18 mouse cellular contexts compared by ENCODE assay signal in the genomic region with DNA sequence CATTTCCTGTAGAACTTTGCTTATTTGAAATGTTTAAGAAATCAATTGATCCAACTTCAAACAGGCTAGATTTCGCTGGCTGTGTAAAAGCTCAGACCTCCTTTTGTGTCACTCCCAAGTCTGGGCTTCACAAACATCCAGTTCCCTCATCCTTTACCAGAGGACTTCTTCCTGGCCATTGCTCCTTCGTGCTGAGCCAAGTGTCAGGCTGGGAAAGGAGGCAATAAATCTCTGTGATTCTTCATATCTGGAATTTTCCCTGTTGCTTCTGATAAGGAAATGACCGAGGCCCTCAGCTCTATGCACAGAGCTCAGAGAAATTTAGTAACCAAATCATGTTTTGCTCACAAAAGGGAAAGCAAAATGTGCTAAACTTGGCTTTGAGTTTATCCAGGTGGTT. TPM values are rescaled to one million over a fixed set of nuclear protein-coding genes. Genes with fewer than 3 reads are reported as not detected.
DNase-seq lines count a peak whose midpoint lies in the region; ATAC-seq and TF ChIP-seq lines count a peak whose summit lies in the region.
"Had no signal": no experiment of that assay in that cellular context is flagged by ENCODE, and none has a peak within 500 bp of the region (broad histone marks: within the 10 kb centered on the region; RNA-seq: fewer than 3 reads in every experiment).

No protein-coding gene starts in this region.

- intact Hi-C loops in heart, adult 2 months (cut with DNase I), result loop anchor here (10.0 kb wide), 2 partner anchors 192 to 262 kb away; no protein-coding TSS in a partner anchor

- no peaks in the 10 kb centered on the region; the same call in none of the 2 replicates for H3K4me1 ChIP-seq in heart, adult 2 months (ENCODE audit: control insufficient read depth, insufficient read depth, low read length)
- peaks cover 4% of the 10 kb centered on the region; the same call in 1 of the 2 replicates for H3K4me1 ChIP-seq in heart, embryonic 10.5 days
- H3K4me1 ChIP-seq in liver, adult 2 months (ENCODE audit: control insufficient read depth, insufficient read depth, low read length), result no peaks in the 10 kb centered on the region
- no peaks in the 10 kb centered on the region for H3K4me1 ChIP-seq in liver, embryonic 11.5 days (replicated peaks; ENCODE audit: control insufficient read depth, insufficient read depth, low read length)
- H3K4me1 ChIP-seq in kidney, postnatal 0 days (replicated peaks; ENCODE audit: insufficient read depth, low read length), result no peaks in the 10 kb centered on the region
- H3K4me1 ChIP-seq: forebrain, embryonic 10.5 days; hindbrain, embryonic 13.5 days; intestine, embryonic 15.5 days; midbrain, embryonic 10.5 days had no signal

- no peak for TF ChIP-seq EP300 in heart, adult 2 months (IDR thresholded peaks at IDR 0.05; ENCODE audit: insufficient read depth, low read depth, low read length)

- no peak for TF ChIP-seq CTCF in heart, adult 2 months (IDR thresholded peaks at IDR 0.05)
- no peak for TF ChIP-seq CTCF in liver, adult 2 months (IDR thresholded peaks at IDR 0.05; ENCODE audit: low read depth, low read length)
- TF ChIP-seq CTCF in kidney, postnatal 0 days (IDR thresholded peaks at IDR 0.05; ENCODE audit: low read depth), result no peak

- no peak overlapping the region for H3K9ac ChIP-seq in heart, adult 2 months (ENCODE audit: low read depth, low read length)
- H3K9ac ChIP-seq in liver, adult 2 months (ENCODE audit: low read depth, low read length), result no peak overlapping the region
- no peak overlapping the region for H3K9ac ChIP-seq in liver, embryonic 11.5 days (ENCODE audit: low read depth, low read length)
- no peak overlapping the region for H3K9ac ChIP-seq in kidney, postnatal 0 days (ENCODE audit: low read depth, low read length)
- H3K9ac ChIP-seq: embryonic facial prominence, embryonic 13.5 days; hindbrain, embryonic 13.5 days; intestine, embryonic 15.5 days; lung, embryonic 14.5 days had no signal

- no peak overlapping the region for H3K4me3 ChIP-seq in heart, adult 2 months
- H3K4me3 ChIP-seq in heart, embryonic 10.5 days, result no peak overlapping the region
- H3K4me3 ChIP-seq in liver, adult 2 months (ENCODE audit: insufficient read depth, low read depth, low read length), result no peak overlapping the region
- H3K4me3 ChIP-seq in liver, embryonic 11.5 days (ENCODE audit: low read depth, low read length), result no peak overlapping the region
- H3K4me3 ChIP-seq in kidney, postnatal 0 days (replicated peaks; ENCODE audit: low read depth, low read length), result no peak overlapping the region
- H3K4me3 ChIP-seq: embryonic facial prominence, embryonic 13.5 days; forebrain, embryonic 10.5 days; hindbrain, embryonic 13.5 days; intestine, embryonic 15.5 days; midbrain, embryonic 10.5 days had no signal

- 34% methylated on average over 3 of the region's 3 CpGs for whole genome bisulfite sequencing in heart, adult 2 months
- 49% methylated on average over 3 of the region's 3 CpGs for WGBS in heart, embryonic 10.5 days
- WGBS in liver, adult 2 months, result 57% methylated on average over 3 of the region's 3 CpGs
- WGBS in liver, embryonic 11.5 days, result 38% methylated on average over 3 of the region's 3 CpGs
- WGBS in kidney, postnatal 0 days, result 39% methylated on average over 3 of the region's 3 CpGs

- H3K79me2 ChIP-seq in heart, adult 2 months (replicated peaks; ENCODE audit: control insufficient read depth, insufficient read depth, low read length), result no peaks in the 10 kb centered on the region
- H3K79me2 ChIP-seq in liver, adult 2 months (ENCODE audit: control insufficient read depth, insufficient read depth, low read length), result no peaks in the 10 kb centered on the region

- no peak for TF ChIP-seq POLR2A in heart, adult 2 months (IDR thresholded peaks at IDR 0.05; ENCODE audit: insufficient read depth, low read depth, low read length)
- TF ChIP-seq POLR2A in liver, adult 2 months (IDR thresholded peaks at IDR 0.05; ENCODE audit: extremely low read depth, insufficient read depth, low read length), result no peak

- no peaks in the 10 kb centered on the region for H3K9me3 ChIP-seq in heart, embryonic 10.5 days
- no peaks in the 10 kb centered on the region for H3K9me3 ChIP-seq in liver, embryonic 11.5 days (ENCODE audit: control insufficient read depth, low read length)
- H3K9me3 ChIP-seq in kidney, postnatal 0 days (replicated peaks; ENCODE audit: low read length), result no peaks in the 10 kb centered on the region
- H3K9me3 ChIP-seq: embryonic facial prominence, embryonic 13.5 days; forebrain, embryonic 10.5 days; G1E; hindbrain, embryonic 13.5 days; intestine, embryonic 15.5 days; midbrain, embryonic 10.5 days had no signal

- H3K4me2 ChIP-seq in liver, embryonic 11.5 days, result no peak overlapping the region
- H3K4me2 ChIP-seq in kidney, postnatal 0 days (ENCODE audit: low read length), result no peak overlapping the region
- H3K4me2 ChIP-seq: embryonic facial prominence, embryonic 13.5 days; hindbrain, embryonic 13.5 days; intestine, embryonic 15.5 days; lung, embryonic 14.5 days had no signal

- H3K27ac ChIP-seq in heart, adult 2 months, result no peak overlapping the region; the same call in 1 of the 2 replicates
- H3K27ac ChIP-seq in heart, embryonic 10.5 days, result no peak overlapping the region
- H3K27ac ChIP-seq in liver, adult 2 months (replicated peaks; ENCODE audit: insufficient read depth, low read depth, low read length), result no peak overlapping the region
- no peak overlapping the region for H3K27ac ChIP-seq in liver, embryonic 11.5 days (ENCODE audit: low read depth, low read length)
- H3K27ac ChIP-seq in kidney, postnatal 0 days, result no peak overlapping the region
- H3K27ac ChIP-seq: embryonic facial prominence, embryonic 13.5 days; forebrain, embryonic 10.5 days; hindbrain, embryonic 13.5 days; intestine, embryonic 15.5 days; midbrain, embryonic 10.5 days had no signal

- peak; percentile 27 to 35 for DNase-seq in heart, adult 2 months
- DNase-seq in heart, embryonic 10.5 days (ENCODE audit: low spot score), result no peak
- DNase-seq in liver, adult 2 months (ENCODE audit: extremely low read depth, low read depth, low spot score), result peak; percentile 16
- DNase-seq in liver, embryonic 11.5 days (ENCODE audit: low spot score), result no peak
- DNase-seq in kidney, postnatal 0 days (ENCODE audit: low spot score), result peak; percentile 43
- peak; percentile 23 for DNase-seq in skeletal muscle tissue, adult 2 months (ENCODE audit: low read depth, low spot score)
- DNase-seq: cerebellum, adult 9-11 months; gastrocnemius, postnatal 14 days; layer of hippocampus, adult 9-11 months; lung, embryonic 14.5 days; lung, postnatal 4 days had no signal

- ATAC-seq in liver, embryonic 11.5 days (replicated peaks; ENCODE audit: low FRiP score), result no peak
- no peak for ATAC-seq in kidney, postnatal 0 days (replicated peaks; ENCODE audit: low FRiP score, low read depth)
- ATAC-seq in erythroid progenitor cell, adult 5-6 weeks (replicated peaks; ENCODE audit: low FRiP score, poor library complexity, severe bottlenecking), result no peak
- ATAC-seq: intestine, embryonic 15.5 days had no signal

- H3K36me3 ChIP-seq in heart, adult 2 months (ENCODE audit: control insufficient read depth, insufficient read depth, low read length), result no peaks in the 10 kb centered on the region
- H3K36me3 ChIP-seq in heart, embryonic 10.5 days, result no peaks in the 10 kb centered on the region
- H3K36me3 ChIP-seq in liver, adult 2 months (ENCODE audit: control insufficient read depth, insufficient read depth, low read length), result no peaks in the 10 kb centered on the region
- H3K36me3 ChIP-seq in liver, embryonic 11.5 days (ENCODE audit: control insufficient read depth, insufficient read depth, low read length), result no peaks in the 10 kb centered on the region
- no peaks in the 10 kb centered on the region for H3K36me3 ChIP-seq in kidney, postnatal 0 days (ENCODE audit: insufficient read depth, low read length)
- H3K36me3 ChIP-seq: embryonic facial prominence, embryonic 13.5 days; forebrain, embryonic 10.5 days; G1E; hindbrain, embryonic 13.5 days; intestine, embryonic 15.5 days; midbrain, embryonic 10.5 days had no signal

- no peaks in the 10 kb centered on the region for H3K27me3 ChIP-seq in heart, adult 2 months (ENCODE audit: control insufficient read depth, insufficient read depth, low read length)
- no peaks in the 10 kb centered on the region for H3K27me3 ChIP-seq in heart, embryonic 10.5 days (ENCODE audit: insufficient read depth, poor library complexity, severe bottlenecking)
- no peaks in the 10 kb centered on the region for H3K27me3 ChIP-seq in liver, adult 2 months (ENCODE audit: control insufficient read depth, insufficient read depth, low read length)
- no peaks in the 10 kb centered on the region for H3K27me3 ChIP-seq in liver, embryonic 11.5 days (replicated peaks; ENCODE audit: control insufficient read depth, insufficient read depth, low read length)
- no peaks in the 10 kb centered on the region for H3K27me3 ChIP-seq in kidney, postnatal 0 days (ENCODE audit: insufficient read depth, low read length)
- H3K27me3 ChIP-seq: embryonic facial prominence, embryonic 13.5 days; hindbrain, embryonic 13.5 days; intestine, embryonic 15.5 days had no signal

RNA-seq across cellular contexts. Expression of gene Cmss1, which starts 56.0 kb away (rescaled TPM):
- total RNA-seq in heart, adult 2 months (2021), result 10 to 100 TPM; 66.9 to 74.3 TPM
- 17.6 and 30.2 TPM in 2 replicates for polyA plus RNA-seq in heart, adult 2 months (2012; rRNA removed)
- polyA plus RNA-seq in heart, embryonic 10.5 days (2016; fragmentation: Nextera tagmentation; extraction: Ambion mirVana), result 36.2 and 43.7 TPM in 2 replicates
- total RNA-seq in liver, adult 2 months (2014; rRNA removed), result 7.8 and 8.3 TPM in 2 replicates
- polyA plus RNA-seq in liver, adult 2 months (2012; rRNA removed), result 2.7 and 3.1 TPM in 2 replicates
- 70.5 and 71.3 TPM in 2 replicates for polyA plus RNA-seq in liver, embryonic 11.5 days (2014; fragmentation: Nextera tagmentation; extraction: Ambion mirVana)
- 50.4 and 50.5 TPM in 2 replicates for polyA plus RNA-seq in kidney, postnatal 0 days (2015; fragmentation: Nextera tagmentation; extraction: Ambion mirVana)
- total RNA-seq in erythroid progenitor cell, adult 5-6 weeks (2015; ENCODE audit: low replicate concordance), result 2.2 and 8.4 TPM in 2 replicates
- total RNA-seq in erythroid progenitor cell, adult 5-6 weeks (2017; ENCODE audit: low replicate concordance), result 9.1 TPM in 1 of 2 replicates, not detected in the other

Comparison
In these comparisons a context has a peak if more than half of its experiments do, and no peak if none do; other contexts are left out.
1. DNase-seq: peak in heart, adult 2 months (2 of 2), liver, adult 2 months (single experiment), kidney, postnatal 0 days (single experiment) and skeletal muscle tissue, adult 2 months (single experiment); none in heart, embryonic 10.5 days (single experiment) and liver, embryonic 11.5 days (single experiment).